In the genomic region with DNA sequence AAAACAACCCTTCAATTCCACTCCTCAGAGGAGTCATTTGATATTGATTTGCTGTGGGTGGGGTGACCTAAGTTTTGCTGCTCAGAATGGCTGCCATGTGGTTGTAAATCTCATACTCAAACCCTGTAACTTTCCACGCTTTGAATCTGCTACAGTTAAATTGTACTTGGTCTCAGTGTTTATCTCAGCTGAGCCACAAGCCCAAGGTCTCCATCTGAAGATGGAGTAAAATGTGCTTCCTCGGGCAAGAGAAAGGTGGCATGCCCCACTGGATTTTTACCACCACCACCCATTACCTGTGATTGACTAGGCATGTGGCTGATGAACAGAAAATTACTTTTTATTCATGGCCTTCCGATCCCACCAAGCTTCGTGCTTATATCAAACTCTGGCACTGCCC, we compare ENCODE assay signal across 15 mouse cellular contexts.
"Had no signal": no experiment of that assay in that cellular context is flagged by ENCODE, and none has a peak within 500 bp of the region (broad histone marks: within the 10 kb centered on the region; RNA-seq: fewer than 3 reads in every experiment).

No protein-coding gene starts in this region.

- DNase-seq: heart, postnatal 10 days; heart, postnatal 14 days; heart, postnatal 36 days; kidney, adult 11 months; kidney, adult 18-20 months; kidney, adult 2 months; kidney, adult 8-10 months; kidney, adult 9 months; kidney, postnatal 10 days; kidney, postnatal 14 days; kidney, postnatal 25 days; kidney, postnatal 36 days; kidney, postnatal 4 days; layer of hippocampus, adult 9-11 months; layer of hippocampus, postnatal 36 days had no signal
